Mouse (Mus musculus) urinary bladder, adult 2 months (tissue): ENCODE results near the gene Tmem158. TPM values are rescaled to one million over a fixed set of nuclear protein-coding genes. Genes with fewer than 3 reads are reported as not detected.

Source experiments
- DNase-seq: peaks from one replicate; pipeline ENCODE4 v3.0.0; 2022; ENCODE audit warnings: low spot score
- polyA plus RNA-seq: library from polyadenylated mRNA; depleted of rRNA; stranded (reverse); fragments of >200 nt; gene quantifications from 2 replicates; pipeline ENCODE4 v1.2.3, GENCODE M21; 2012; rRNA removed

Gene Tmem158
- polyA plus RNA-seq, 1 experiment = 22.7 TPM

DNA sequence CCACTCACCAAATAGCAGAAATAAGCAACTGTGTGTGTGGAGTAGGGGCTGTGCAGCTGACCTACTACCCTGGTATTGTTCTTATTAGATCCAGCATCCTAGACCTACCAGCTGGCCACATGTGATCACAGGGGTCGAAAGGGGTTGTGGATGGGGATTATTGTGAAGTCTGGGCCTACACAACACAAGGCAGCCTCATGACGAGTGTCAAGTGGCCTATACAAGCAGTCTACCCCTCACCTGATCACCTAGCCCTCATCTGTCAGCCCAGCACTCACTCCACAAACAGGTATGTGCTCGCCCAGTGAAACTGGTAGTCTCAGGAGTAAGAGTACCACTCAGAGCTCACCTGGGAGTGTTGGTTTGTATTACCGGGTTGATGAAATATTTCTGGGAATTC is 15.4 kb downstream of the Tmem158 start:
- no peak for DNase-seq

DNA sequence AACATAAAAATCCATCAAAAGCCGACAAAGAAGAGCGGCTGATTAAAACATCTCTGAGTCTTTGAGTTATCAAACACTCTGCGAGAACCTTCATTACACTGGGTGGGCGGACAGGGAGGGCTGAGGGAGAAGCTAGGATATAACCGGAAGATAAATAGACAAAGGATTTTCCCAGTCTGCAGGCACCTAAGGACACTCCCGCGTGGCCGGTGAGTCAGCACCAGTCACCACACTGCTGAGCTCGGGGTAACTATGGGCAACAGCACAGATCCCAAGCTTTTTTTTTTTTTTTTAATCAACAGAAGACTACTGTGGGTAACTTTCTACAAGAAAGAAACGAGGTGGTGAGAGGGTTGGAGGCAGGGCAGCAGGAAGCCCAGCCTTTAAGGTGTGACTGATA is 16.6 kb downstream of the Tmem158 start:
- no peak for DNase-seq

DNA sequence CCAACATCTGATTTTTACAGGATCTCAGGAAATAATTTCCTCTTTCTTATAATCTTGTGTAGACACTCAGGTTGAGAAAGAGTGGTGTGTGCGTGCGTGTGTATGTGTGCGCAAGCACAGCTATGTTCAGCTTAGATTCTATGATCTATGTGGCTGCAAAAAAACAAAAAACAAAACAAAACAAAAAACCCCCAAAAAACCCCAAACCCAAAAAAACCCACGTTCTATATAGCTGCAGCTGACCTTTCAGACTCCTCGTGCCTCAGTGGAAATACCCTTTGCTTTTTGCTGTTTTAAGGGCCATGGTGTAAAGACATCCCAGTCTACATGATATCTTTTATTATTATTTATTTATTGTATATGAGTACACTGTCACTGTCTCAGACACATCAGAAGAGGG is 19.4 kb downstream of the Tmem158 start:
- no peak for DNase-seq

DNA sequence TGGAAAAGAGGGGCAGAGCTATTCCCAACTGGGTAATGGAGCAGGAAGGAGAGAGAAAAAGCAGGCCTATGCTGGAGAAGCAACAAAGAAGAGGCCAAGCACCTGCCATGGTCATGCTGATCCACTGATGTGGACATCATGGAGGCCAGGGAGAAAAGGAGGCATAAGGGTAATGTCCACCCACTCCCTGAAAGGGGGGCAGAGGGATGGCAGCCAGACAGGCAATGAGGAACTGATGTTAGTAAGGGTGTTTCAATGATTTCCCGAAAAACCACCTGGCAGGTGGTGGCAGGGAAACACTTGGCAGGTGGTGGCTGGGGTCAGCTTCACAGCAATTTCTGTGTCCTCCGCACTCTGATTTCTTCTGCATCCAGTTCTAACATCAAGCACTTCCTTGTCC is 19.8 kb downstream of the Tmem158 start:
- DNase-seq = no peak

DNA sequence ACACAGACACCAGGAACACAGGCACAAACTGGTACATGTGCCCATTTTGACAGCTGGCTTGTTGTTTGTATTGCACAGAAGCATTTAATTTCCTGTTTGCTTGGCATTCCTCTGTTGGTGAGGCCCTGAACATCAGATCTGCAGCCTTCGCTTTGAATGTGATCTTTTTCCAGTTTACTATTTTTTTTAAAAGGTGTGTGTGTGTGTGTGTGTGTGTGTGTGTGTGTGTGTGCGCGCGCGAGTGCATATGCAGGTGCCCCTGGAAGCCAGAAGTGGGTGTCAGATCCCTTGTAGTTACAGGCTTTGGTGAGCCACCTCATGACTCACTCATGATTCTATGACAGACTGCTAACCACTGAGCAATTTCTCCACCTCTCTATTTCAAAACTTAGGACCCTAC is 20.3 kb downstream of the Tmem158 start:
- no peak for DNase-seq

DNA sequence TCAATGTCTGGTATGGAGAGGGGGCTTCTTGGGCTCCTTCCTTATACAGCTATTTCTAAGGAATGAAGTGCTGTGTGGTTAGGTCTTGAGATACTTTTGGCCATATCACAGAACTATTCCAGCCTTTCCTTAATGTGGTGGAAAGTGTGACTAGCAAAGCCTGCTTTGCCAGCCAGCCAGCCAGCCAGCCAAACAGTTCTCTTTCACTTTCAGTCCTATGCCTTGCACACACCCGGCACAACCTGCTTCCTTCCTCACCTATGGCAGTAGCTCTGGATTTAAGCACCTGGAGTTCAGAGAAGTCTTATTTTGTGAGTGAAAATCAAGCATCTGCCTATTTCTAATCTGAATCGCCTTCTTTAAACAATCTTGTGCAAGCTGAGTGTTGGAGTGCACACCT is 20.9 kb downstream of the Tmem158 start:
- no peak for DNase-seq

DNA sequence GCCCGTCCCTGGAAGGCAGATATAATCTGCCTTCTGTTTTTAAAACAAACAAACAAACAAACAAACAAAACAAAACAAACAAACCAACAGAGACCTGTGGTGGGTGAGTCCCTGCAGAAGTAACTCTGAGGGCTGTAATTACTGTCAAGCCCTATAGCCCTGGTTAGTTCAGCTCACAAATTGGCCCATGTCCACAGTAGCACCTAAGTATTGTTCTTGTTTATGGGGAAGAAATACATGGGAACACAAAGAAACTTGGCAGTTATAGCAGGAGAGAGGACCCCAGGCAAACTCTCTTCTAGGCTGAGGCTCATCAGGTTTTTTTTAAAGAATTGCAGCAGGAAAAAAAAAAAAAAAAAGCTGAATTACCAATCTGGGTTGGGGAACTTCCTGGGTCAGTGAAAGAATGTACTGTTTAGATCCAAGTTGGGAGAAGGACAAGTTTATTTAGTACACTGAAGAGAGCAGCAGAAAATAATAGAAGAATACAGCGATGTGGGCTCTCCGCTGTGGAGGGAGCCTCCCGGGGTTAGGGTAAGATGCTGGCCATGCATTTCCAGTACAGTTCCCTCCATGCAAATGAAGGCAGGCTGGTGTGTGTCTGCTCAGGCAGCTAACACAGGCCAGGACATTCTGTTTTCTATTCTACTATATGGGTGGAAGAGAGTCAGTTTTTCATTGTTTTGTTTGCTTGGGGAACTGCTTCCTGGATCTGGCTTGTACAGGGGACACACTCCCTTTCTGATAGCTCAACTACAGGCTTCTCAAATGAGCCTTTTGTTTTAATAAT is 22.1 kb downstream of the Tmem158 start:
- no peak for DNase-seq

DNA sequence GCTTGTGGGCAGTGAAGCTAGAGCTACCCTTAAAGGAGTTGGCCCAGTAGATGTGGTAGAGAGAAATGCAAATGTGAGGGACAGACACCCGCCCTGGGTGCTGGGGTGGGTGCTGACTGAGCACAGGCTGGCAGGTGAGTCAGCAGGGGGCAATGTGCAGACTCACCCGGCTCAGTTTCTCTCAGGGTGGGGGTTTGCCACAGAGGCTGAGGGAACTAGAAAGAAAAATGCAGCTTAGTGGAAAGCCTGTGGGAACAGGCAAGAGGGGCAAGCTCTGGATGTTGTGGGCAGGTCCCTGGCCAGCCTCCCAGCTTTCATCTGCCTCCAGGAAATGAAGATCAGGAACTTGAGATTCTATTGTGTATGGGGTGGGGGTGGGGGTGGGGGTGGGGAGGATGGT is 22.8 kb downstream of the Tmem158 start:
- DNase-seq = no peak

DNA sequence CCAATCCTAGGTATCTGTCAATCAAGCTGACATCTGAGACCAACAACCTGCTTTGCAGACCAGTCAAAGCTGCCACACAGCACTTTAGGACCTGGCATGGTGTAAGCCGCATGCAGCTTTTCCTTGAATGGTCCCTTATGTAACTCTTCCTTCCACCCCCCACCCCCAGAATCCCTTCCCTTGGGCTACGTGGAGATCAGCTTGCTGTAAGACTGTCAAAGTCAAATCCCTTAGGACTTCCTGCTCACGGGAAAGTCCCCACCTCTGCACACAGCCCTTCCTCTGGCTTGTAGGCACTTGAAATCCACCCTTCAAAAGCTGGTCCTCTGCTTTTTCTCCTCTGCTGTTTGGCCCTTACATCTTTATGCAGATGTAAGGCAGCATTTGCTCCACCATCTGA is 24.9 kb downstream of the Tmem158 start:
- no peak for DNase-seq

DNA sequence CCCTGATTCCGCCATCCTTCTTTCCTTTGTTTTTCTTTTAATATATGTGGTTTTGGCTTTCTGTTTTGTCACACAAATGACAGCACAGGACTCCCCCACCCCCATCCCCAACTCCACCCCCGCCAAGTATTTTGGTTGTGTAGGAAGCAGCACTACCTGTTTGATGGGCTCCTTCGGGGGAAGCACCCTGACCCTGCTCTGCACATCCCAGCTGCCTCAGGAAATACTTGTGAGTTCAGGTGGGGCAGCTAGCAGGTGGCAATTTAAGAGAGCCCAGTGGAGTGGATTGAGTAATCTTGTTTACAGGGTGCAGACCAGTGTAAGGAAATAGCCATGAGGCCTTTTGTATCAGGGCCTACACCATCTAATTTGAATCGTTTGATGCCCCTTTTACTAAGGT is 30.7 kb downstream of the Tmem158 start:
- DNase-seq = no peak

DNA sequence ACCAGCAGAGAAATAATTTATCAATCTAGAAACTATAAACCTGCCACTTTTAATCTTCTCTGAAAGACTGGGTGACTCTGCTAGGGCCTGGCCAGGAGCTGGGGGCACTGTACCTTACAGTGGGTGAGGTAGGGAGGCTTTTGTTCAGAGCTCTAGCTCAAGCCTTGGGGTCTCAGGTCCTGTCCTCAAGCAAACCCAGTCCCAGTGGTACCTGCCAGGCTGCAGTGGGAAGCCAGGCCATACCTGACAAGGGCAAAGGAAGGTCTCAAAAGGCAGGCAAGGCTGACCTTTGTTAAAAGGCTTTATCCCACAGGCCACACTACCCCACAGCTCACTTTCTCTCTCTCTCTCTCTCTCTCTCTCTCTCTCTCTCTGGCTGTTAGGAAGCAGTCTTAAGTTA is 31.9 kb downstream of the Tmem158 start:
- DNase-seq = no peak

DNA sequence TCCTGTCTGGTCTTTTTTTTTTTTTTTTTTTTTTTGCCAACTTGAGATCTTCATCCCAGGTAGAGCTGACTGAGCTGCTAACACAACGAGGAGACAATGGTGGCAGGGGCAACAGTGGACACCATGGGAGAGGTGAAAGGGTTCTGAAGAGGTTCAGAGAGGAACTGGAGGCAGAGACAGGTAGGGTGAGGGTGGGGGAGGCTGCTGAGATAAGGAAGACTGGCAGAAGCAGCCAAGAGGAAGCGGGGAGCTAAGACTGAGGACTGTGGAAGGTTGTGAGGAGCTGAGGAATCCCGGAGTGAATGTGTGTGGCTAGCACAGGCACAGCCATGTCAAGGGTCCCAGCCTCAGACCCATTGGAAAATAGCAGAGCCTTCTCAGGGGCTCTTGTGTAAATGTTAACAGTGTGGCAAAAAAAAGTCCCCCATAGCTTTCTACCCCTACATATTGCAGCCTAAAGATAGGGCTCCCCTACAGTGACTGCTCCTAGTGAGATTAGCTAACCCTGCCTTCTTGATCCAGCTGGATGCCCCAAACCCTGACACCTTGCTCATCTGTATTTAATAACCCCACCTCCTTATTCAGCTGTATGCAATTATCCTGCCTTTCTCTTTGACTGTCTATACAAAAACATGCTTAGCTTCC is 33.3 kb downstream of the Tmem158 start:
- DNase-seq = no peak

DNA sequence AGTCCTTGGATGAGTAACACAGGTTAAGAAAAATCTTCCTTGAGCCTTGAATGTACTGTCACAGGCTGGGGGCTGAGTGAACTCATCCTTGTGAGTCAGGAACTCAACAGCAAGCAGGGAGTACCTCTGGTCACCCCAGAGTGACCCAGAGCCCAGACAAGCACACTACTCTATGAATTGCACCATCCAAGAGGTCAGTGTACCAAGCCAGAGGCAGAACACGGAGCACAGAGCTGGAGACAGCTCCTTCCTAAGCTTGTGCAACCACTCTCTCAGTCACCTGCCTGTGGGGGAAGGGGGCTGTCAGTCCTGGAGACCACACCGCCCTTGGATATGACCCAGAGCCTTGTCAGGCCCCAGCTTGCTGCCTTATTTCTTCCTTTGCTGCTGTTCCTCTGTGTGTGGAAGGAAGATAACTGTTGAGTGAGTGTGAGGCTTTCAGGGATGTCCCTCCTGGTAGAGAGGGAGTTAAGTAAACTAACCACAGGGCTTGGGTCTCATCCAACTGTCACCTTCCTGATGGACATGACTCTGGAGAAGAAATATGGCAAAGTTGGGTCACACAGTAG is 35.6 kb downstream of the Tmem158 start:
- no peak for DNase-seq

DNA sequence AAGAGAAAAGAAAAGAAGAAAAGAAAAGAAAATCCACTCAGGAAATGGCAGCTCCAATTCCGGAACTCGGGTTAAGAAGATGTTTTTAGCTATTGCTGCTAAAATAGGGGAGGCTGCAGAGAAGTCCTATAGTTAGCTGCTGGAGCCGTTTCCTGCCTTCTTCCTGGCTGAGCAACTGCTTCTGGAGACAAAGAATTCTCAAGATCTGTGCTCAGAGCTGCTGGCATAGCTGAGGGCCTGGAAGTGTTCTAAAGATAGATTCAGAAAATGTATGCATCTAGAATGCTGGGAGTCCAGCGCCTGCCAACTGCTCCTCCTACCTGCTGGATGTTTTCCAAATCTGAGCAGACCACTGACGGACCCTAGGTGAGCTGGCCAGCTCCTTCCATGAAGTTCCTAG is 40.7 kb downstream of the Tmem158 start:
- no peak for DNase-seq

DNA sequence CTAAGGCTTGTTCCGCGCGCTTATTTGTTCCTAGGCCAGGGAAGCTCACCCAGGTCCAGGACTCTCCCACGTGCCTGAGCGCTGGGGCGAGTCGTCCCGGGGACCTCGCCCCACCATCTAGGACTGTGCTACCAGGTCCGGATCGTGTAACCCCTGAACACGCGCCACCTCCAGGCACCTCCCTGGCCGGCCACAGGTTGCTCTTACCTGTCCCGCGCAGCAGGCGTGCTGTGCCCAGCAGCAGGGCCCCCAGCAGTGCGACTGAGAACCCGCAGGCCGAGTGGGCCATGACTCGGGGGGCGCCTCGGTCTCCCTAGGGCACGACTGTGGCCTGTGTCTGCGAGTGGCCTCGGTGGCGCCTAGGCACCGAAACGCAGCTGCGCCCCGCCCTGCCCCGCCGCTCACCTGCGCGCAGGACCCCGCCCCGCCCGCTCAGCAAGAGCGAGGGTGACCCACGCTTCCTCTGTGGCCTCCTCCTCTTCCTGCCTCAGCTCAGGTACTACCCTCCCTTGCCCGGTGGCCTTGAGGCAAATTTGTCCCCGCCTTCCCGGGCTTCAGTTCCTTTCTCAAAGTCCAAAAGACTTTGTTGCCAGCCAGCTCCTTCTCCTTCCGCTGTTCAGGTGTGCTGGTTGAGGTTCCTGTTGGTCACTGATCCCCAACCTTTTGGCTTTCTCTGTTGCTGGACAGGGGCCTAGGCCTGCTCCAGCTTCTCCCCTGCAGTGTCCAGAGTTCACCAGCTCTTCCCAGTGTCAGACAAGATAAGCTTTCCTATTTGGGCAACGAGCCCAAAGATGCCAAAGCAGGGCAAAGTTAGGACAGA is 44.7 kb downstream of the Tmem158 start, which contains the start of gene Cdcp1:
Cdcp1 (minus strand) TSS at position 418 of the 820 bp plus-strand sequence.
- DNase-seq = peak; percentile 43

DNA sequence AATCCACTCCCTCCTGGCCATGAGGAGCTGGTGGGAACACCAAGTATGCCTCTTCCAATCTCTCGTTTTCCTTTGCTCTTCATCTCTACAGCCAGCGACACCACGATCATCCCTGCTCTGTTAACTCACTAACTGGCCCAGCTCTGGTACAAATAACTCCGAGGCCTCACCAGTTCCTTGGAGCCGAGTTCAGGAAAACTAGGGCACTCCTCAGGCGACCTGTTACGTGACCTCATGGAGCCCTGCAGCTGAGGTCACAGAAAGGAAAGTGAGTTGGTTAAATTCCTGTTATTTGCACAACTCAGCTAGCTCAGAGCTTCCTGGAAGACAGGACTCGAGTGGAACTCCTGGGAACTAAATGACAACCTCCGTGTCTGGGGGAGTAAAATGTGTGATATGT is 47.2 kb downstream of the Tmem158 start:
- no peak for DNase-seq

Other genes starting within 250 kb of the Tmem158 start
- gene Tmem42, start 239.4 kb downstream of the Tmem158 start, polyA plus RNA-seq = 17.1 and 19.5 TPM in 2 replicates
- 0.22 and 0.47 TPM in 2 replicates for gene Tgm4, start 226.0 kb downstream of the Tmem158 start, polyA plus RNA-seq
- gene Zdhhc3, start 147.6 kb downstream of the Tmem158 start, polyA plus RNA-seq = 55.8 and 62.5 TPM in 2 replicates
- gene Exosc7, start 147.5 kb downstream of the Tmem158 start, polyA plus RNA-seq = 72.3 and 101 TPM in 2 replicates
- gene Clec3b, start 109.8 kb downstream of the Tmem158 start, polyA plus RNA-seq = 707 and 739 TPM in 2 replicates
- 23.1 and 25.1 TPM in 2 replicates for gene Cdcp1, start 44.7 kb downstream of the Tmem158 start, polyA plus RNA-seq
- gene Lars2, start 106.2 kb upstream of the Tmem158 start, polyA plus RNA-seq = 280 and 1,738 TPM in 2 replicates
- gene Limd1, start 217.9 kb upstream of the Tmem158 start, polyA plus RNA-seq = 27.4 and 31.9 TPM in 2 replicates